Mouse (Mus musculus): ENCODE measurements around the gene Foxp1. TPM values are rescaled to one million over a fixed set of nuclear protein-coding genes. Genes with fewer than 3 reads are reported as not detected.

The Foxp1 gene
- polyA plus RNA-seq, 1 experiment from 2014 or later, result 66.8 TPM

DNA sequence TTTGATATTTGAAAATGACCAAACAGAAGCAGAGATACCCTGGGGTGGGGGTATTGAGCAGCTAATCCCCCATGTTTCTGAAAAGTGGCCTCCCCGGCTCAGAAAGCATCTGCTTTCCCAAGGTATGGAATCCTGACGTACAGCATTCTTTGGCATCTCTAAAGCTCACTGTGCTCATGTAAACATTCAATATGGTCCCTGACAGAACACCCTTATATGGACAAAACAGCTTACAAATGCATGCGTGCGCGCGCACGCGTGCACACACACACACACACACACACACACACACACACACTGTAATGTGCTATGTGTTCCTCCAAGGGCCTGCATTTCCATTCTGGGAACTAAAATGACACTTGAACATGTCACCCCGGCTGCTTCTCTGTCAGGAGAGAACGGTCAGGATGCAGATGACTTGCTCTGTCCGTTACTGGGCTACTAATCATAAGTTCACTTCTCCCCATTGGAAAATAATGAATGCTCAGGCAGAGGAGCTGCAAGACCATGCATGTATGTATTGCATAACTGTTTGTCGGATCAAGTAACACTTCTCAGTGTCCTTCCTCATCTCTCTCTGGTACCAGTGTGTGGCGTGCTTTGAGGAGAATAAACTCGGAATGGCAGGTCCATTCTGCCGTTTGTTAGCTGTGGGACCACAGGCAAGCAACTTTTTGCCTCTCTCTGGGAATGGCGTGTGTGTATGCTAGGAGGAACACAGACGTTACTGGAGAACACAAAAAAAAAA lies 15.8 kb upstream of the Foxp1 start:
- no peak overlapping the region for H3K4me2 ChIP-seq
- ATAC-seq (replicated peaks; ENCODE audit: insufficient number of reproducible peaks, insufficient read depth, low FRiP score, low read depth), result no peak
- no peaks in the 10 kb centered on the region for H3K36me3 ChIP-seq
- no peak overlapping the region for H3K27ac ChIP-seq
- H3K4me3 ChIP-seq, result no peak overlapping the region
- H3K4me1 ChIP-seq (replicated peaks), result 0 out of 2 replicates have a peak, but pooled peaks cover 4% of the 10 kb centered on the region
- WGBS, result 72% methylated on average over 17 of the region's 17 CpGs
- H3K9ac ChIP-seq, result no peak overlapping the region
- H3K27me3 ChIP-seq, result no peaks in the 10 kb centered on the region
- H3K9me3 ChIP-seq (replicated peaks), result no peaks in the 10 kb centered on the region

DNA sequence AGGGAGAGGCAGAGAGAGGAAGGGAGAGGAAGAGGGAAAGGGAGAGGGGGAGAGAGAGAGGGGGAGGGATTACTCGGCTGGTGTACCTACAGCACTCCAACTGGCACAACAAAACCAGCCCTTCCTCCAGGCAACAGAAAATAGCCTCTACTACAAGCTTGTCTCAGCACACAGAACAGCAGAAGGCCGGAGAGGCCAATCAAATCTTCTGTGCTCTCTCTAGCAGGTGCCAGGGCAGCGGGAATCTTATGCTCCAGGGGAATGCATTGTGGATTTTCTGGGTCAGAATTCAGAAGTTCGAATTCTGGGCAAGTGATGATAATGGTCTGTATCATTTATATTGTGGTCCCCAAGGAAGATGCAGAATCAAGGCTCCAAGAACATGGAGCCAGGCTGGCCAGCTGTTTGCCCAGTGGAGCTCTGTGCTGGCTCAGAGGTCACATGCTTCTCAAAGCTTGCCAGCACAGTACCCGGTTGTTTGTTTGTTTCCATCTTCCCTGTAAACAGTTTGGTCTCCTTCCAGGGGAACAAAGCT lies 11.8 kb upstream of the Foxp1 start:
- Histone ChIP-seq H3K4me3 (no peak overlapping the region), H3K27ac (no peak overlapping the region), H3K36me3 (no peaks in the 10 kb centered on the region), H3K4me1 (replicated peaks) (0 out of 2 replicates have a peak, but pooled peaks cover 4% of the 10 kb centered on the region), H3K27me3 (no peaks in the 10 kb centered on the region), H3K4me2 (no peak overlapping the region), H3K9me3 (replicated peaks) (no peaks in the 10 kb centered on the region), H3K9ac (no peak overlapping the region)
- ATAC-seq (replicated peaks; ENCODE audit: insufficient number of reproducible peaks, insufficient read depth, low FRiP score, low read depth), result no peak
- 59% methylated on average over 5 of the region's 5 CpGs for WGBS

- no peak for ATAC-seq (replicated peaks; ENCODE audit: insufficient number of reproducible peaks, insufficient read depth, low FRiP score, low read depth)
- 75% methylated on average over 4 of the region's 4 CpGs for WGBS
These were observed 9.9 kb upstream of the Foxp1 start for GRCm38 (mm10) chr6:99532458-99532857.

GRCm38 (mm10) chr6:99528972-99529371 lies 6.5 kb upstream of the Foxp1 start:
- 67% methylated on average over 2 of the region's 2 CpGs for WGBS
- Histone ChIP-seq H3K27me3 (no peaks in the 10 kb centered on the region), H3K4me1 (replicated peaks) (peaks cover 5% of the 10 kb centered on the region), H3K4me2 (no peak overlapping the region), H3K9me3 (replicated peaks) (no peaks in the 10 kb centered on the region), H3K4me3 (no peak overlapping the region), H3K9ac (no peak overlapping the region), H3K36me3 (peaks cover 14% of the 10 kb centered on the region; the same call in 1 of the 2 replicates), H3K27ac (no peak overlapping the region)
- no peak for ATAC-seq (replicated peaks; ENCODE audit: insufficient number of reproducible peaks, insufficient read depth, low FRiP score, low read depth)

More at GRCm38 (mm10) chr6:99532458-99532857, 9.9 kb upstream of the Foxp1 start:
- Histone ChIP-seq H3K27me3 (no peaks in the 10 kb centered on the region), H3K9me3 (replicated peaks) (no peaks in the 10 kb centered on the region), H3K9ac (no peak overlapping the region), H3K36me3 (no peaks in the 10 kb centered on the region), H3K27ac (no peak overlapping the region), H3K4me3 (no peak overlapping the region), H3K4me2 (no peak overlapping the region), H3K4me1 (replicated peaks) (no peaks in the 10 kb centered on the region)

DNA sequence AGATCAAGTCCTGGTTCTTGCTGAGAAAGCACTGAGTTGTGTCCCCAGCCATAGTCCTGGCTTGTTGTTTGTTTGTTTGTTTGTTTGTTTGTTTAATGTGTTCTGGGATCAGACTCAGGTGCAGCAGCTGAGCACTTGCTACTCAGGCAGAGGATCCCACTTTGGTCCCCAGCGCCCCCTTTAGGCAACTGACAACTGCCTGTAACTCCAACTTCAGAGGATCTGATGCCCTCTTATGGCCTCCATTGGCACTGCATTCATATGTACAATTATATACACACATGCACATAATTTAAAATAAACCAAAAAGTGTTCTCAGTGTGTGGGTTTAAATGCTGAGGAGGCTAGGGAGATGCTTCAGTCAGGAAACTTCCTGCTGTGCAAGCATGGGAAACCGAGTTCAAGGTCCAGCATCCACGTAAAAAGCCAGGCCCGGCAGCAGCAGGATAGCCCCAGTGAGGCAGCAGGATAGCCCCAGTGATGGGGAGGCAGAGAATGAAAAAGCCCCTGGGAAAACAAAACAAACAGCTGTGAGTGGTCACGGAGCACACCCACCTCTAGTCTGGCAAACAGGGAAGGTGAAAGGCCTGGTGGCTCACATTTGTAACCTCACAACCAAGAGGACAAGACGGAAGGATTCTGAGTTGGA lies 5.1 kb upstream of the Foxp1 start:
- H3K36me3 ChIP-seq, result peaks cover 14% of the 10 kb centered on the region; the same call in 1 of the 2 replicates
- H3K27ac ChIP-seq, result no peak overlapping the region
- 91% methylated on average over 6 of the region's 6 CpGs for WGBS
- no peak overlapping the region for H3K4me2 ChIP-seq
- H3K27me3 ChIP-seq, result no peaks in the 10 kb centered on the region
- ATAC-seq (replicated peaks; ENCODE audit: insufficient number of reproducible peaks, insufficient read depth, low FRiP score, low read depth), result no peak
- H3K9me3 ChIP-seq (replicated peaks), result no peaks in the 10 kb centered on the region
- H3K9ac ChIP-seq, result no peak overlapping the region
- H3K4me1 ChIP-seq (replicated peaks), result peaks cover 6% of the 10 kb centered on the region
- no peak overlapping the region for H3K4me3 ChIP-seq

DNA sequence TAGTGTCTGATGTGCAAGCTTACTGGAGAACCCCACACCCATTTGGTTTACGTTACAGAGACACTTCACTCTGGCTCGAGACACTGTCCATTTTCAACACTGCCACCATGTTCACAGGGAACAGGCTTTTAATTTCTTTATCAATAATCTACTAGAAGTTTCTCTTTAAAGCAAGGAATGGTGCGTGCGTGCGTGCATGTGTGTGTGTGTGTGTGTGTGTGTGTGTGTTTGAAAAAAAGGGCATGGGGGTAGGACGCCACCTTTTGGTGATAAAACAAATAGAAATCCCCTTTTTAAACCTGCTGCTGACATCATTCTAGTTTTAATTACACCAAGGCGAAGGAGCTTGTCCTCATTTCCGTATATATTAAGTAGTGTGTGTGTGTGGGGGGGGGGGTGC lies 2.8 kb upstream of the Foxp1 start:
- Histone ChIP-seq H3K4me3 (no peak overlapping the region), H3K9me3 (replicated peaks) (no peaks in the 10 kb centered on the region), H3K27ac (no peak overlapping the region), H3K4me1 (replicated peaks) (peaks cover 6% of the 10 kb centered on the region), H3K36me3 (peaks cover 14% of the 10 kb centered on the region; the same call in 1 of the 2 replicates), H3K4me2 (no peak overlapping the region), H3K27me3 (no peaks in the 10 kb centered on the region), H3K9ac (no peak overlapping the region)
- 53% methylated on average over 8 of the region's 8 CpGs for WGBS
- no peak for ATAC-seq (replicated peaks; ENCODE audit: insufficient number of reproducible peaks, insufficient read depth, low FRiP score, low read depth)

- Histone ChIP-seq H3K4me3 (peak overlapping the region; percentile 87), H3K4me2 (peak overlapping the region; percentile 87), H3K36me3 (peaks cover 14% of the 10 kb centered on the region; the same call in 1 of the 2 replicates), H3K9ac (peak overlapping the region; percentile 96), H3K9me3 (replicated peaks) (no peaks in the 10 kb centered on the region), H3K4me1 (replicated peaks) (peaks cover 12% of the 10 kb centered on the region), H3K27ac (peak overlapping the region; percentile 100), H3K27me3 (no peaks in the 10 kb centered on the region)
- no peak for ATAC-seq (replicated peaks; ENCODE audit: insufficient number of reproducible peaks, insufficient read depth, low FRiP score, low read depth)
- WGBS, result 28% methylated on average over 10 of the region's 10 CpGs
These were observed 1.3 kb upstream of the Foxp1 start for GRCm38 (mm10) chr6:99523679-99524370.

DNA sequence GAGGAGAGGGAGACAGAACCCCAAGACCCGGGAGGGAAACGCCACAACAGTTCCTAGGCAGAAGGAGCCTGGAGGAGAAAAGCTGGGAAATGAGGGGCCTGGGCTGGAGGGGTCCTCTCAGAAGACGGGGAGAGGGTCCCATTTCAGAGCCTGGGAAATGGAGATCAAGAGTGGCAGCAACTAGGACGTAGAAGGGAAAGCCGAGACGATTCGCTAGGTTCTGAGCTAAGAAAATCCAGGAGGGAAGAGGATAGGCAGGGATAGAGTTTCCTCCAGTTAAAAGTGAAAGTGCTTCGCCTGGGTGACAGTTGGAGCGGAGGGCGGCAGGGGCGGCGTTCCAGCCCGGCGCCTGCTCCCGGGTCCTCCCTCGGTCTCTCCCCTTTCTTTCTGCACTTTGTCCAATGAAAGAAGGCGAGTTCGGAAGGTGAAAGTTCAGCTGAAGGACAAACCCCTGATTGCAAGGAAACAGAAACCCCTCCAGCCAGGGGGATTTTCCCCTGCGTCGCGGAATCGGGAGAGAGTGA lies 650 bp upstream of the Foxp1 start:
- Histone ChIP-seq H3K9me3 (replicated peaks) (no peaks in the 10 kb centered on the region), H3K9ac (peak overlapping the region; percentile 96), H3K4me2 (peak overlapping the region; percentile 87), H3K27ac (peak overlapping the region; percentile 100), H3K4me3 (peak overlapping the region; percentile 87), H3K4me1 (replicated peaks) (peaks cover 12% of the 10 kb centered on the region), H3K27me3 (no peaks in the 10 kb centered on the region), H3K36me3 (peaks cover 14% of the 10 kb centered on the region; the same call in 1 of the 2 replicates)
- ATAC-seq (replicated peaks; ENCODE audit: insufficient number of reproducible peaks, insufficient read depth, low FRiP score, low read depth), result peak; percentile 53
- WGBS, result 1% methylated on average over 22 of the region's 22 CpGs

- peak overlapping the region; percentile 100 for H3K27ac ChIP-seq
- under 1% methylated on average over 64 of the region's 64 CpGs for WGBS
- H3K4me3 ChIP-seq, result peak overlapping the region; percentile 87
- peaks cover 12% of the 10 kb centered on the region for H3K4me1 ChIP-seq (replicated peaks)
- H3K9me3 ChIP-seq (replicated peaks), result no peaks in the 10 kb centered on the region
- peaks cover 9% of the 10 kb centered on the region; the same call in 1 of the 2 replicates for H3K36me3 ChIP-seq
- H3K4me2 ChIP-seq, result peak overlapping the region; percentile 87
- no peaks in the 10 kb centered on the region for H3K27me3 ChIP-seq
- peak overlapping the region; percentile 96 for H3K9ac ChIP-seq
- ATAC-seq (replicated peaks; ENCODE audit: insufficient number of reproducible peaks, insufficient read depth, low FRiP score, low read depth), result peak; percentile 17; the same call in 1 of the 2 replicates
These were observed 721 bp downstream of the Foxp1 start for GRCm38 (mm10) chr6:99521641-99522358.

GRCm38 (mm10) chr6:99521038-99521640 lies 1.4 kb downstream of the Foxp1 start:
- under 1% methylated on average over 46 of the region's 54 CpGs for WGBS
- H3K36me3 ChIP-seq, result peaks cover 3% of the 10 kb centered on the region; the same call in 1 of the 2 replicates
- H3K27me3 ChIP-seq, result no peaks in the 10 kb centered on the region
- peak overlapping the region; percentile 100 for H3K27ac ChIP-seq
- peak overlapping the region; percentile 87 for H3K4me2 ChIP-seq
- H3K9me3 ChIP-seq (replicated peaks), result no peaks in the 10 kb centered on the region
- ATAC-seq (replicated peaks; ENCODE audit: insufficient number of reproducible peaks, insufficient read depth, low FRiP score, low read depth), result peak; percentile 75
- H3K4me1 ChIP-seq (replicated peaks), result peaks cover 12% of the 10 kb centered on the region
- H3K9ac ChIP-seq, result peak overlapping the region; percentile 96
- H3K4me3 ChIP-seq, result peak overlapping the region; percentile 87
